In genomic region chr12:85492084-85492645, GRCm38 (mm10) we compare ENCODE assay signal across 8 mouse cellular contexts. TPM values are rescaled to one million over a fixed set of nuclear protein-coding genes. Genes with fewer than 3 reads are reported as not detected.
DNase-seq lines count a peak whose midpoint lies in the region; ATAC-seq and TF ChIP-seq lines count a peak whose summit lies in the region.

No protein-coding gene starts in this region.

- peak; percentile 95 for DNase-seq in heart, adult 11 months
- DNase-seq in heart, postnatal 25 days (ENCODE audit: low spot score) = no peak
- peak; percentile 80 for DNase-seq in forebrain, embryonic 10.5 days (ENCODE audit: extremely low spot score, low spot score)
- peak; percentile 82 for DNase-seq in heart, postnatal 4 days
- peak; percentile 77 to 80 for DNase-seq in layer of hippocampus, postnatal 10 days (ENCODE audit: low spot score in 2 of 2)
- peak; percentile 24 to 55 for DNase-seq in spleen, postnatal 36 days (ENCODE audit: low spot score in 2 of 2)

- H3K27ac ChIP-seq in bone marrow macrophage, adult 2 months (ENCODE audit: insufficient read depth, low read depth, low read length) = peak overlapping the region; percentile 3; the same call in 1 of the 2 replicates
- peak overlapping the region; percentile 70 for H3K27ac ChIP-seq in forebrain, embryonic 10.5 days

- TF ChIP-seq POLR2A in bone marrow macrophage, adult 2 months (IDR thresholded peaks at IDR 0.05; ENCODE audit: borderline replicate concordance, low read depth, low read length) = no peak

- no peaks in the 10 kb centered on the region for H3K36me3 ChIP-seq in forebrain, embryonic 10.5 days (replicated peaks)

- 28% methylated on average over 16 of the region's 16 CpGs for WGBS in forebrain, embryonic 10.5 days

- TF ChIP-seq CTCF in bone marrow macrophage, adult 2 months (IDR thresholded peaks at IDR 0.05; ENCODE audit: low read depth, low read length) = peak; percentile 96

- peaks cover 43% of the 10 kb centered on the region; the same call in 1 of the 2 replicates for H3K27me3 ChIP-seq in forebrain, embryonic 10.5 days (ENCODE audit: poor library complexity, severe bottlenecking)

- intact Hi-C loops in heart, postnatal 25 days (cut with DNase I) = loop anchor here (1.0 kb wide), 2 partner anchors 146 to 151 kb away; no protein-coding TSS in a partner anchor

- H3K4me1 ChIP-seq in bone marrow macrophage, adult 2 months (ENCODE audit: control insufficient read depth, insufficient read depth, low read length) = peaks cover 40% of the 10 kb centered on the region
- peaks cover 16% of the 10 kb centered on the region for H3K4me1 ChIP-seq in forebrain, embryonic 10.5 days

- no peaks in the 10 kb centered on the region for H3K9me3 ChIP-seq in forebrain, embryonic 10.5 days

- H3K4me3 ChIP-seq in bone marrow macrophage, adult 2 months (ENCODE audit: insufficient read depth, low read length) = no peak overlapping the region
- H3K4me3 ChIP-seq in forebrain, embryonic 10.5 days = peak overlapping the region; percentile 30

- ATAC-seq in megakaryocyte progenitor cell, adult 5-6 weeks (replicated peaks; ENCODE audit: poor library complexity) = peak; percentile 30

RNA-seq across cellular contexts. Expression of gene Fos, which starts 18.5 kb away (rescaled TPM):
- total RNA-seq in heart, postnatal 25 days (2021) = 1 to 10 TPM; 3.4 to 3.9 TPM
- 64.0 and 65.2 TPM in 2 replicates for polyA plus RNA-seq in bone marrow macrophage, adult 2 months (2012; ENCODE audit: insufficient read depth, insufficient read length, missing spikeins)
- polyA plus RNA-seq in forebrain, embryonic 10.5 days (2016; fragmentation: Nextera tagmentation; extraction: Ambion mirVana) = 0.34 and 1.2 TPM in 2 replicates
- total RNA-seq in heart, postnatal 4 days (2021) = 1 to 10 TPM; 5.6 to 9.9 TPM
- 1 to 10 TPM; 8.2 to 9.3 TPM for total RNA-seq in layer of hippocampus, postnatal 10 days (2021)
- total RNA-seq in megakaryocyte progenitor cell, adult 5-6 weeks (2015) = 94.5 and 144 TPM in 2 replicates
- 72.4 and 111 TPM in 2 replicates for total RNA-seq in megakaryocyte progenitor cell, adult 5-6 weeks (2017)

Comparison
In these comparisons a context has a peak if more than half of its experiments do, and no peak if none do; other contexts are left out.
1. RNA of gene Fos, which starts 18.5 kb away (total RNA-seq): 72.4 to 144 TPM in megakaryocyte progenitor cell, adult 5-6 weeks; 5.6 to 9.9 TPM in heart, postnatal 4 days, 8.2 to 9.3 TPM in layer of hippocampus, postnatal 10 days and 3.4 to 3.9 TPM in heart, postnatal 25 days; every median in the first group is over 4 times any median in the second.